ENCODE assay signal across 8 mouse cellular contexts in the genomic region with DNA sequence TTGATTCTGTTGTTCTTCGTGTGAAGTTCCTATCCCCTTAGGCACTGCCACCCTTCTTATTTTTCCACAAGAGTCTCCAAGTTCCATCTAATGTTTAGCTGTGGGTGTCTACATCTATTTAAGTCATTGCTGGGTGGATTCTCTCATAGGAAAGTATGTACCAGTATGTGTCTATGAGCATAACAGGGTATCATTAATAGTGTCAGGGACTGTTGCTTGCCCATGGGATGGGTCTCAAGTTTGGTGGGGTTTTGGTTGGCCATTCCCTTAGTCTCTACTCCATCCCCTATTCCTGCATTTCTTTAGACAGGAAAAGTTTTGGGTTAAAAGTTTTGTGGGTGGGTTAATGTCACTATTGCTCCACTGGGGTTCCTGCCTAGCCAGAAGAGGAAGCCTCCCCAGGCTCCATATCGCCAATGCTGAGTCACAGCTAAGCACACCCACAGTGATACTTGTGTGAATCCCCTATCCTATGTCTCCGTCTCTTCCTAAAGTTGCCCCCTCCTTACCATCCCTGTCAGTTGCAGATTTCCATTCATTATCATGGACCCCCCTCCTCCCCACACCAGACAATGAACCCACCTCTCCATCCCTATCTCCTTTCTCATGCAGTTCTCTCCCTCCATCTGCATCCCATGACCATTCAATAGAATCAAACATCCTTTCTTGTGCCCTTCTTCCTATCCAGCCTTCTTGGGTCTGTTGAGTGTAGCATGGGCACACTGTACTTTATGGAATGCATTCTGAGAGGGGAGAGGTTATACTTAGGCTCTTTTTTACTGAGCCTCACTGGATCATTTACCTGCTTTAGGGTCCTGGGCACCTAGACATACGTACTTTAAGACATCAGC.
DNase-seq lines count a peak whose midpoint lies in the region; ATAC-seq and TF ChIP-seq lines count a peak whose summit lies in the region.
"Had no signal": no experiment of that assay in that cellular context is flagged by ENCODE, and none has a peak within 500 bp of the region (broad histone marks: within the 10 kb centered on the region; RNA-seq: fewer than 3 reads in every experiment).

No protein-coding gene starts in this region.

- H3K4me3 ChIP-seq in hindbrain, embryonic 11.5 days (ENCODE audit: low read depth, low read length) = no peak overlapping the region
- H3K4me3 ChIP-seq in hindbrain, embryonic 10.5 days = no peak overlapping the region
- H3K4me3 ChIP-seq in hindbrain, embryonic 15.5 days = no peak overlapping the region
- H3K4me3 ChIP-seq in midbrain, postnatal 0 days (ENCODE audit: low read depth, low read length) = no peak overlapping the region

- 67% methylated on average over 4 of the region's 4 CpGs for WGBS in hindbrain, embryonic 11.5 days
- whole genome bisulfite sequencing in hindbrain, embryonic 10.5 days = 65% methylated on average over 4 of the region's 4 CpGs
- 62% methylated on average over 4 of the region's 4 CpGs for WGBS in hindbrain, embryonic 15.5 days
- WGBS in midbrain, postnatal 0 days = 65% methylated on average over 4 of the region's 4 CpGs

- H3K9me3 ChIP-seq in hindbrain, embryonic 11.5 days (ENCODE audit: control insufficient read depth, low read length) = no peaks in the 10 kb centered on the region
- H3K9me3 ChIP-seq in hindbrain, embryonic 10.5 days = no peaks in the 10 kb centered on the region
- H3K9me3 ChIP-seq in hindbrain, embryonic 15.5 days = no peaks in the 10 kb centered on the region
- H3K9me3 ChIP-seq in midbrain, postnatal 0 days (ENCODE audit: low read length) = no peaks in the 10 kb centered on the region

- no peaks in the 10 kb centered on the region for H3K36me3 ChIP-seq in hindbrain, embryonic 11.5 days (ENCODE audit: control insufficient read depth, insufficient read depth, low read length)
- no peaks in the 10 kb centered on the region for H3K36me3 ChIP-seq in hindbrain, embryonic 10.5 days
- no peaks in the 10 kb centered on the region for H3K36me3 ChIP-seq in hindbrain, embryonic 15.5 days
- no peaks in the 10 kb centered on the region for H3K36me3 ChIP-seq in midbrain, postnatal 0 days (ENCODE audit: insufficient read depth, low read length)

- no peaks in the 10 kb centered on the region for H3K27me3 ChIP-seq in hindbrain, embryonic 11.5 days (ENCODE audit: control insufficient read depth, insufficient read depth, low read length)
- no peaks in the 10 kb centered on the region for H3K27me3 ChIP-seq in hindbrain, embryonic 10.5 days (ENCODE audit: insufficient read depth, poor library complexity, severe bottlenecking)
- no peaks in the 10 kb centered on the region for H3K27me3 ChIP-seq in hindbrain, embryonic 15.5 days
- H3K27me3 ChIP-seq in midbrain, postnatal 0 days (ENCODE audit: insufficient read depth, low read length) = no peaks in the 10 kb centered on the region

- ATAC-seq in hindbrain, embryonic 11.5 days (ENCODE audit: low FRiP score) = peak; percentile 70
- ATAC-seq in hindbrain, embryonic 15.5 days (ENCODE audit: low FRiP score, low read depth) = peak; percentile 65; the same call in 1 of the 2 replicates
- ATAC-seq in midbrain, postnatal 0 days (ENCODE audit: low FRiP score) = peak; percentile 69

- no peaks in the 10 kb centered on the region for H3K4me1 ChIP-seq in hindbrain, embryonic 11.5 days (replicated peaks; ENCODE audit: control insufficient read depth, insufficient read depth, low read length)
- no peaks in the 10 kb centered on the region for H3K4me1 ChIP-seq in hindbrain, embryonic 10.5 days (replicated peaks)
- H3K4me1 ChIP-seq in hindbrain, embryonic 15.5 days (replicated peaks) = no peaks in the 10 kb centered on the region
- no peaks in the 10 kb centered on the region for H3K4me1 ChIP-seq in midbrain, postnatal 0 days (ENCODE audit: insufficient read depth, low read length)

- no peak overlapping the region for H3K9ac ChIP-seq in hindbrain, embryonic 11.5 days (ENCODE audit: low read depth, low read length)
- no peak overlapping the region for H3K9ac ChIP-seq in hindbrain, embryonic 15.5 days
- H3K9ac ChIP-seq in midbrain, postnatal 0 days (replicated peaks; ENCODE audit: low read length, poor library complexity, severe bottlenecking) = no peak overlapping the region

- no peak for TF ChIP-seq CTCF in midbrain, postnatal 0 days (IDR thresholded peaks at IDR 0.05)

- H3K27ac ChIP-seq in hindbrain, embryonic 11.5 days (ENCODE audit: low read depth, low read length) = no peak overlapping the region
- no peak overlapping the region for H3K27ac ChIP-seq in hindbrain, embryonic 10.5 days
- no peak overlapping the region for H3K27ac ChIP-seq in hindbrain, embryonic 15.5 days (replicated peaks)
- H3K27ac ChIP-seq in midbrain, postnatal 0 days (ENCODE audit: low read depth, low read length) = no peak overlapping the region

- H3K4me2 ChIP-seq in hindbrain, embryonic 11.5 days (replicated peaks; ENCODE audit: low read depth, low read length) = no peak overlapping the region
- H3K4me2 ChIP-seq in hindbrain, embryonic 15.5 days = no peak overlapping the region
- H3K4me2 ChIP-seq in midbrain, postnatal 0 days (ENCODE audit: low read depth, low read length, poor library complexity, severe bottlenecking) = no peak overlapping the region

- DNase-seq in hindbrain, embryonic 11.5 days (ENCODE audit: low spot score) = peak; percentile 0
- DNase-seq in hindbrain, embryonic 10.5 days (ENCODE audit: low spot score) = no peak
- DNase-seq in adipocyte (ENCODE audit: low spot score) = peak; percentile 11
- DNase-seq in midbrain, postnatal 0 days (ENCODE audit: low spot score) = peak; percentile 0
- DNase-seq in gastrocnemius, postnatal 4 days (ENCODE audit: low spot score in 2 of 2) = no peak
- no peak for DNase-seq in MN1 (ENCODE audit: low spot score)
- DNase-seq: gastrocnemius, postnatal 36 days had no signal

Comparison
In these comparisons a context has a peak if more than half of its experiments do, and no peak if none do; other contexts are left out.
1. DNase-seq: peak in hindbrain, embryonic 11.5 days (single experiment), adipocyte (single experiment) and midbrain, postnatal 0 days (single experiment); none in hindbrain, embryonic 10.5 days (single experiment), gastrocnemius, postnatal 4 days (0 of 2) and MN1 (single experiment).
2. Peak in every context shown above with its lines, with median percentiles within 50 percentile points of each other: ATAC-seq.